Mouse (Mus musculus): Measurements from ENCODE around the gene Dusp7.

GRCm38 (mm10) chr9:106357167-106357566, 11.3 kb upstream of the Dusp7 start:
- no peak for TF ChIP-seq CTCF (IDR thresholded peaks at IDR 0.05; ENCODE audit: low read depth, low read length)
- no peak for TF ChIP-seq POLR2A (IDR thresholded peaks at IDR 0.05; ENCODE audit: extremely low read depth, insufficient read depth, low read length)

Data from liver, adult 2 months (tissue).